Comparison of ENCODE assay signal across 9 mouse cellular contexts in genomic region chr4:120323198-120323597, GRCm38 (mm10). TPM values are rescaled to one million over a fixed set of nuclear protein-coding genes. Genes with fewer than 3 reads are reported as not detected.
DNase-seq lines count a peak whose midpoint lies in the region; ATAC-seq and TF ChIP-seq lines count a peak whose summit lies in the region.
"Had no signal": no experiment of that assay in that cellular context is flagged by ENCODE, and none has a peak within 500 bp of the region (broad histone marks: within the 10 kb centered on the region; RNA-seq: fewer than 3 reads in every experiment).

No protein-coding gene starts in this region.

- no peak overlapping the region for H3K4me3 ChIP-seq in liver, embryonic 11.5 days (ENCODE audit: low read depth, low read length)
- H3K4me3 ChIP-seq in bone marrow, adult 2 months (replicated peaks; ENCODE audit: control insufficient read depth, low read depth, low read length): no peak overlapping the region
- no peak overlapping the region for H3K4me3 ChIP-seq in left cerebral cortex, adult 2 months

- 25% methylated on average over 6 of the region's 6 CpGs for WGBS in liver, embryonic 11.5 days
- 13% methylated on average over 6 of the region's 6 CpGs for WGBS in bone marrow, adult 2 months

- H3K9ac ChIP-seq in liver, embryonic 11.5 days (ENCODE audit: low read depth, low read length): no peak overlapping the region

- TF ChIP-seq POLR2A in bone marrow, adult 2 months (IDR thresholded peaks at IDR 0.05; ENCODE audit: borderline replicate concordance, control insufficient read depth, low read depth, low read length): no peak

- H3K4me2 ChIP-seq in liver, embryonic 11.5 days: no peak overlapping the region

- peak; percentile 41; the same call in 1 of the 2 replicates for TF ChIP-seq CTCF in bone marrow, adult 2 months (IDR thresholded peaks at IDR 0.05; ENCODE audit: control insufficient read depth, insufficient read depth, low read length)
- TF ChIP-seq CTCF in left cerebral cortex, adult 2 months (IDR thresholded peaks at IDR 0.05): peak; percentile 68

- intact Hi-C loops in gastrocnemius, postnatal 36 days (cut with DNase I): loop anchor here (5.0 to 10.0 kb wide), 2 partner anchors 59 to 198 kb away; no protein-coding TSS in a partner anchor
- intact Hi-C loops in left cerebral cortex, adult 2 months (cut with DNase I): loop anchor here (1.0 kb wide), 2 partner anchors 93 to 98 kb away; no protein-coding TSS in a partner anchor

- no peak overlapping the region for H3K27ac ChIP-seq in liver, embryonic 11.5 days (ENCODE audit: low read depth, low read length)
- no peak overlapping the region for H3K27ac ChIP-seq in bone marrow, adult 2 months (ENCODE audit: control insufficient read depth, insufficient read depth, low read depth, low read length, poor library complexity)
- H3K27ac ChIP-seq in left cerebral cortex, adult 2 months: no peak overlapping the region
- H3K27ac ChIP-seq: macrophage had no signal

- H3K36me3 ChIP-seq in liver, embryonic 11.5 days (ENCODE audit: control insufficient read depth, insufficient read depth, low read length): no peaks in the 10 kb centered on the region

- H3K9me3 ChIP-seq in liver, embryonic 11.5 days (ENCODE audit: control insufficient read depth, low read length): no peaks in the 10 kb centered on the region

- no peak for ATAC-seq in liver, embryonic 11.5 days (replicated peaks; ENCODE audit: low FRiP score)

- H3K4me1 ChIP-seq in liver, embryonic 11.5 days (replicated peaks; ENCODE audit: control insufficient read depth, insufficient read depth, low read length): no peaks in the 10 kb centered on the region
- H3K4me1 ChIP-seq in bone marrow, adult 2 months (ENCODE audit: control insufficient read depth, insufficient read depth, low read length): no peaks in the 10 kb centered on the region

- DNase-seq in liver (peak; percentile 30), NIH3T3 (ENCODE audit: low read depth) (peak; percentile 57)
- no peak for DNase-seq in liver, embryonic 11.5 days (ENCODE audit: low spot score)
- peak; percentile 29 to 31 for DNase-seq in gastrocnemius, postnatal 36 days
- DNase-seq in left cerebral cortex, adult 2 months (ENCODE audit: extremely low spot score in 1 of 2, low spot score in 2 of 2): peak; percentile 31 to 38
- DNase-seq in right cerebral cortex, postnatal 14 days: peak; percentile 54
- no peak for DNase-seq in Muller cell, postnatal 12 days (ENCODE audit: inconsistent ontology term)

- no peaks in the 10 kb centered on the region for H3K27me3 ChIP-seq in liver, embryonic 11.5 days (replicated peaks; ENCODE audit: control insufficient read depth, insufficient read depth, low read length)

RNA-seq across cellular contexts. Expression of gene Foxo6, which starts 36.0 kb away (rescaled TPM):
- 0.06 and 0.14 TPM in 2 replicates for polyA plus RNA-seq in liver, embryonic 11.5 days (2014; fragmentation: Nextera tagmentation; extraction: Ambion mirVana)
- polyA plus RNA-seq in bone marrow, adult 2 months (2011; ENCODE audit: insufficient read depth, insufficient read length, low replicate concordance, missing spikeins): not detected in 2 replicates
- 1 to 10 TPM; 6.4 to 8.2 TPM for total RNA-seq in gastrocnemius, postnatal 36 days (2021)
- 10 to 100 TPM; 11.3 to 17.1 TPM for total RNA-seq in left cerebral cortex, adult 2 months (2021)
- polyA plus RNA-seq: macrophage had no signal

Comparison
In these comparisons a context has a peak if more than half of its experiments do, and no peak if none do; other contexts are left out.
1. DNase-seq: peak in liver (single experiment), NIH3T3 (single experiment), gastrocnemius, postnatal 36 days (2 of 2), left cerebral cortex, adult 2 months (2 of 2) and right cerebral cortex, postnatal 14 days (single experiment); none in liver, embryonic 11.5 days (single experiment) and Muller cell, postnatal 12 days (single experiment).